Mouse (Mus musculus): ENCODE measurements around the gene Galk1. TPM values are rescaled to one million over a fixed set of nuclear protein-coding genes. Genes with fewer than 3 reads are reported as not detected.

Gene Galk1
- polyA plus RNA-seq (2014; fragmentation: Illumina TruSeq; extraction: RNeasy Lipid Tissue Mini Kit (QIAGEN cat#74804); ENCODE audit: low read depth, low replicate concordance), result 13.4 TPM

DNA sequence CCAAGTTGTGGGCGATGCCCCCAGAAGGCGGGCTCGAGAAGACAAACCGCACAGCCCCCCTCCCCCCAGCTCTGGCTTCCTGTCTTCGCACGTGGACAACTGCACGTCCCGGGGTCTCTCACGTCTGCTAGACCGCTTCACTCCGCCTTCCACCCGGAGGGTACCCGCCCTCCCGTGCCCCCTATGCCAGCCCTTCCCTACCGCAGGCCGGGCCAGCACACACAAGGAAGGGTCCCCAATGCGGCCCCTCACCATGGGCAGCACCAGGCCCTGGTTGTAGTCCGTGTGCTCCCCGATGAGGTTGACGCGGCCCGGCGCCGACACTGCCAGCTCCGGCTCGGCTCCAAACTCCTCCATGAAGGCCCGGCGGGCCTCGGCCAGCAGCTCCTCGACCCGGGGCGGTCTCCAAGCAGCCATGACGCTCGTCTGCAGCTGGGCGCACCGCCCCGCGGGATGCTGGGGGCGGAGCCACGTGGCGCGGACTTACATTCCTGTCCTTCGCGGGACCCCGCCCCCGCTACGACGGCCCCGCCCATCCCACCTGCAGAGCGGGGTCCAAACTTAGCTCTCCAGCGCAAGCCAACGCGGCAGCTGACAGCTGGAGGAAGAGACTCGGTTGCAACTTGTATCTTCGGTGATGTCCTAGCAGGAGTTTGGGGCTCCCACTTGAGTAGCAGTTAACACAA is at the start of gene Galk1:
Gene Galk1 (minus strand): TSS at position 458 of the 686 bp plus-strand sequence.

DNA sequence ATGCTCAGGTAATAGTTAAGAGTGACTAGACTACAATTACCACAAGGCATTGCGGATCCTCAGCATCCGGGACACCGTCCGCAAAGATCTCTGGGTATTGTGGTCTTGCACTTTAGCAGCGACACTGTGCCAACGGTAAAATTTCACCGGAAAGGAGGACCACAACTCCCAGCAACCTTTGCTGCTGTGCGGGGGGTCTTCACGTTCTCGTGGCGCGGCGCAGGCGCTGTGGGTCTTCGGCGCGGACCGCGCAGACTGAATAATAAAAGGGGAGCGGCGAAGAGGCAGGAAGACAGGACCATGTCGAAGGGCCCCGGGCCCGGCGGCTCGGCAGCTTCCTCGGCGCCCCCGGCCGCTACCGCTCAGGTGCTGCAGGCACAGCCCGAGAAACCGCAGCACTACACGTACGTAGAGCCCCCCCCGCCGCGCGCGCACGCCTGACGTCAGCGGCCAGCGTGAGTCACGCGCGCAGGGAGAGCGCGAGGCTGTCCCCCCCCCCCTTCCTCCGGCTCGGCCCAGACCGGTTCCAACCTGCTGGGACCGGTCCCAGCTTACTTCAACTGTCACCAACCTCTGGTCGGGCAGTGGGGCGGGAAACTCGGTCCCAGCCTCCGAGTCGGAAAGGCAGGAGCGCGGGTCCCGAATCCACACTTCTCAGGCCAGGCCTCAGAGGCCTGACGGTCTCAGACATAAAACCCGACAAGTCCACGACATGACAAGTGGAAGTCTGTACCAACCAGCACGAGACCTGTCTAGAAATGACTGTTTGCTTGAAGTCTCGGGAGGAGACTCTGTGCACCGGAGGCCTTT is 17.8 kb upstream of the Galk1 start, which contains the start of gene Unk:
Gene Unk (plus strand): TSS at position 235 of the 810 bp plus-strand sequence.

DNA sequence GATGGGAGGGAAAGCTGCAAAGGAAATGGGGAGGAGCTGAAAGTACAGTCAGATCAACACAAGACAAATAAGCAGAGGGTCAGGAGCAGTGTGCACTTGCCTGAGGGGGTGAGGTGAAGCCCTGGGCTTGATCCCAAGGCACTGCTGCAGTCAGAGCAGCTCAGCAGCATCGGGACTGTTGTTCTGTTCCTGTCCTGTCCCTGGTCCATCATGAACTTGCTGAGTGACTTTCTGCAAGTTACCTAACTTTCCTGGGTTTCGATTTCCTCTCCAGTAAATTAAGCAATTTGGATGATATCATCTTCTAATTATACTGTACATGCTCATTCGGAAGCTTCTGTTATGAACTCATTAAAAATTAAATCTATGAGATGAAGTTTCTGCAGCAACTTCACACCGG is 15.2 kb upstream of the Galk1 start, which contains the start of gene H3f3b:
Gene H3f3b (minus strand): TSS at position 207 of the 400 bp plus-strand sequence.

DNA sequence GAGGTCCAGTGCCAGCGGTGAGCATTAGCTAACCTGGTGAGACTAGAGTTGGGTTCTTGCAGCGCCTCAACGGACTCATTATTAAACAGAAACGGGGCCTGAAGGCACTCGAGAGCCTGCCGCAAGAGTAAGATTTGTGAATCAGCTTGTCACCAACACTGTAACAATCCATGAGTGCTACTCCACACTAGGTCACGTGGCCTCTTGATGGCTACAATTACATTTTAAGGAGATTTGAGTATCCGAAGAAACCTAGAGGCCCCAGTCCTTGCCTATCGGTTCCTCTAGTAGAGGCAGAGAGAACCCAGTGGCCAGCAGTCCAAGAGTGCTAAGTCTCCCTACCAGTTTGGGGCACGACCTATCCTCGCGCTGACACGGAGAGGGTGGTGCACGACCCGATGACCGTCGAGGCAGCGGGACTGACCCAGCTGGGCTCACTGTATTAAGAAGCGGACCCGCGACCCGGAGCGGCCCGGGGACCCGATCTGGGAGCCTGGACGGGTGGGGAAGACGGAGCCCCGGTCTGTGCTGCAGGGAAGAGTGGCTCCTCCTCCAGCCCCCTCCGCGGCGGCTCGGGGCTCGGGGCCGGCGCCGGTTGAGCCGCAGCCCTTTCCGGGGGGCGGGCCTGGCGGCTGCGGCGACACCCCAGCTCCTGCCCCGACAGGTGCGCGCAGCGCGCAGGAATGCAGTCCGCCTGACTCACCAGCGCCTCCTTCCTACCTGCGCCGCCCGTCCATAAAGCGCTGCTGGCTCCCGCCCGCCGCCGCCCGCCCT is 38.0 kb downstream of the Galk1 start, which contains the start of gene Itgb4:
Gene Itgb4 (plus strand): TSS at position 401 of the 774 bp plus-strand sequence.

Other genes starting within 250 kb of the Galk1 start
- gene Tmem94, start 247.3 kb downstream of the Galk1 start, polyA plus RNA-seq (2014; fragmentation: Illumina TruSeq; extraction: RNeasy Lipid Tissue Mini Kit (QIAGEN cat#74804); ENCODE audit: low read depth, low replicate concordance), result 74.3 TPM
- gene Caskin2, start 199.1 kb downstream of the Galk1 start, polyA plus RNA-seq (2014; fragmentation: Illumina TruSeq; extraction: RNeasy Lipid Tissue Mini Kit (QIAGEN cat#74804); ENCODE audit: low read depth, low replicate concordance), result 33.6 TPM
- gene Tsen54, start 198.0 kb downstream of the Galk1 start, polyA plus RNA-seq (2014; fragmentation: Illumina TruSeq; extraction: RNeasy Lipid Tissue Mini Kit (QIAGEN cat#74804); ENCODE audit: low read depth, low replicate concordance), result 11.2 TPM
- 11.7 TPM for gene Llgl2, start 188.7 kb downstream of the Galk1 start, polyA plus RNA-seq (2014; fragmentation: Illumina TruSeq; extraction: RNeasy Lipid Tissue Mini Kit (QIAGEN cat#74804); ENCODE audit: low read depth, low replicate concordance)
- gene Myo15b, start 154.3 kb downstream of the Galk1 start, polyA plus RNA-seq (2014; fragmentation: Illumina TruSeq; extraction: RNeasy Lipid Tissue Mini Kit (QIAGEN cat#74804); ENCODE audit: low read depth, low replicate concordance), result 0.42 TPM
- gene Smim5, start 112.8 kb downstream of the Galk1 start, polyA plus RNA-seq (2014; fragmentation: Illumina TruSeq; extraction: RNeasy Lipid Tissue Mini Kit (QIAGEN cat#74804); ENCODE audit: low read depth, low replicate concordance), result 27.9 TPM
- gene Smim6, start 100.7 kb downstream of the Galk1 start, polyA plus RNA-seq (2014; fragmentation: Illumina TruSeq; extraction: RNeasy Lipid Tissue Mini Kit (QIAGEN cat#74804); ENCODE audit: low read depth, low replicate concordance), result not detected
- gene Sap30bp, start 79.4 kb downstream of the Galk1 start, polyA plus RNA-seq (2014; fragmentation: Illumina TruSeq; extraction: RNeasy Lipid Tissue Mini Kit (QIAGEN cat#74804); ENCODE audit: low read depth, low replicate concordance), result 12.8 TPM
- 11.7 TPM for gene Recql5, start 79.2 kb downstream of the Galk1 start, polyA plus RNA-seq (2014; fragmentation: Illumina TruSeq; extraction: RNeasy Lipid Tissue Mini Kit (QIAGEN cat#74804); ENCODE audit: low read depth, low replicate concordance)
- 1.3 TPM for gene Itgb4, start 38.0 kb downstream of the Galk1 start, polyA plus RNA-seq (2014; fragmentation: Illumina TruSeq; extraction: RNeasy Lipid Tissue Mini Kit (QIAGEN cat#74804); ENCODE audit: low read depth, low replicate concordance)
- 127 TPM for gene H3f3b, start 15.2 kb upstream of the Galk1 start, polyA plus RNA-seq (2014; fragmentation: Illumina TruSeq; extraction: RNeasy Lipid Tissue Mini Kit (QIAGEN cat#74804); ENCODE audit: low read depth, low replicate concordance)
- 11.0 TPM for gene Unk, start 17.6 kb upstream of the Galk1 start, polyA plus RNA-seq (2014; fragmentation: Illumina TruSeq; extraction: RNeasy Lipid Tissue Mini Kit (QIAGEN cat#74804); ENCODE audit: low read depth, low replicate concordance)
- gene Unc13d, start 65.2 kb upstream of the Galk1 start, polyA plus RNA-seq (2014; fragmentation: Illumina TruSeq; extraction: RNeasy Lipid Tissue Mini Kit (QIAGEN cat#74804); ENCODE audit: low read depth, low replicate concordance), result 0.76 TPM
- gene Wbp2, start 74.3 kb upstream of the Galk1 start, polyA plus RNA-seq (2014; fragmentation: Illumina TruSeq; extraction: RNeasy Lipid Tissue Mini Kit (QIAGEN cat#74804); ENCODE audit: low read depth, low replicate concordance), result 108 TPM
- 27.8 TPM for gene Trim47, start 114.5 kb upstream of the Galk1 start, polyA plus RNA-seq (2014; fragmentation: Illumina TruSeq; extraction: RNeasy Lipid Tissue Mini Kit (QIAGEN cat#74804); ENCODE audit: low read depth, low replicate concordance)
- 9.1 TPM for gene Trim65, start 118.4 kb upstream of the Galk1 start, polyA plus RNA-seq (2014; fragmentation: Illumina TruSeq; extraction: RNeasy Lipid Tissue Mini Kit (QIAGEN cat#74804); ENCODE audit: low read depth, low replicate concordance)
- 69.6 TPM for gene Mrpl38, start 126.1 kb upstream of the Galk1 start, polyA plus RNA-seq (2014; fragmentation: Illumina TruSeq; extraction: RNeasy Lipid Tissue Mini Kit (QIAGEN cat#74804); ENCODE audit: low read depth, low replicate concordance)
- 11.4 TPM for gene Fbf1, start 155.4 kb upstream of the Galk1 start, polyA plus RNA-seq (2014; fragmentation: Illumina TruSeq; extraction: RNeasy Lipid Tissue Mini Kit (QIAGEN cat#74804); ENCODE audit: low read depth, low replicate concordance)
- gene Ten1, start 186.1 kb upstream of the Galk1 start, polyA plus RNA-seq (2014; fragmentation: Illumina TruSeq; extraction: RNeasy Lipid Tissue Mini Kit (QIAGEN cat#74804); ENCODE audit: low read depth, low replicate concordance), result 10.5 TPM
- gene Acox1, start 186.3 kb upstream of the Galk1 start, polyA plus RNA-seq (2014; fragmentation: Illumina TruSeq; extraction: RNeasy Lipid Tissue Mini Kit (QIAGEN cat#74804); ENCODE audit: low read depth, low replicate concordance), result 239 TPM
- gene Evpl, start 225.4 kb upstream of the Galk1 start, polyA plus RNA-seq (2014; fragmentation: Illumina TruSeq; extraction: RNeasy Lipid Tissue Mini Kit (QIAGEN cat#74804); ENCODE audit: low read depth, low replicate concordance), result 0.24 TPM